Mouse (Mus musculus): ENCODE measurements at regions not wholly inside any gene's neighbourhood (a gene's known extent, or its start where the extent isn't known, plus 50 kb on each side); places are given as distances from the start of the nearest gene placed in this dataset.

DNA sequence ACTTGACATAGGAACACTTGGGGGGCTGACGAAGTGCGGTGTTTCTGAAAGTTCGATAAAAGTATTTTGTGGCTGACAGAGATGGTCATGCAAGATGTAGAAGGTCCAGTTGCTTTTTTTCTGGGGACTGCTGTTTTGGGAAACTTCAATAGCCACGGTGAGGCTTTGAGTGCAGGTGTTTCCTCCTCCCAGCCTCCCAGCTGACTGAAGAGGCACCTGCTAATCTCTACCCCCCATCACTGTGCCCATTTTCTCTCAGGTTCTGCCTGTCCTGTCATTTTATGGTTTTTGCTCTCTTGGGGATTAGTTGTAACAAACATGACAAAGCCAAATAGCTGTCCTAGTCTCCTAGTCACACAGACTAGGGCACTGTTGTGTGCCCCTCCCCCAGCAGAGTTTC is 495.1 kb upstream of the Adgrl2 start:
- ATAC-seq (replicated peaks in 1 of 2; ENCODE audit: insufficient read depth in 1 of 2, low FRiP score in 2 of 2, low TSS enrichment in 1 of 2, low read depth in 1 of 2, poor library complexity in 2 of 2, severe bottlenecking in 2 of 2) = no peak

DNA sequence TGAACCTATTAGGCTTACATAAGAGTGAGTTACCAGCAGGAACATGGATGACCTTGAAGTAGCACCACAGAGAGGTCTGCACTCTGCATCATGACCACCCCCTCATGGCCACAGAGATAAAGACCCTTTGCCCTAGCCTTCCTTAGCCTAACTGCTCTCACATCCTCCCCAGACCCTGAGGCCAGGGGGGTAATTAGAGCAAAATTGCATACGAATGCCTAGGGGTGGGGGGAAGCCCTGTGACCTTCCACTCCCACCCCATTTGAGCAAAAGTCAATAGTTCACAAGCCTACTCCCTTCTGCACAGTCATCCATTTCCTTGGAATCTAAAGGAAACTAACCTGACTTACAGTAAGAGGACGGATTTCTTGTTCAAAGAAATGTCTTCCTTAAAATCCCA is 494.0 kb upstream of the Adgrl2 start:
- no peak for ATAC-seq (replicated peaks in 1 of 2; ENCODE audit: insufficient read depth in 1 of 2, low FRiP score in 2 of 2, low TSS enrichment in 1 of 2, low read depth in 1 of 2, poor library complexity in 2 of 2, severe bottlenecking in 2 of 2)

- no peak for ATAC-seq (replicated peaks in 1 of 2; ENCODE audit: insufficient read depth in 1 of 2, low FRiP score in 2 of 2, low TSS enrichment in 1 of 2, low read depth in 1 of 2, poor library complexity in 2 of 2, severe bottlenecking in 2 of 2)
These were observed 485.8 kb upstream of the Adgrl2 start for GRCm38 (mm10) chr3:149476151-149476550.

DNA sequence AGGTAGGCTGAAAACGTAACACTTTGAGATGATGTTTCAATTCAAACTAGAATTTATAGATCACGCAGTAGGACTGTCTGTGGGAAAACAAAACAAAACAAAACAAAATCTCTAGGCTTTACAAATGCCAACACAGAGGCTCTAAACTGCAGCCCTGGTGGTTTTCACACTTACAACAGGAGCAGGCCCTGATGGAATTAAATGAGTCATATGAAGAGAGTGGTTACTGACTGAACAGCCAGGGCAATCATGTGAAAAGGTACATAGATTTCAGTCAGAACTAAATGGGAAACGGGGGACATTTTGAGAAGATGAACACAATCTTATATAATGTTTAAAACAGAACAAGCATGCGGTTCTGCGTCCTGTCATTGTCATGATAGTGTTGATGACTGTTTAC is 476.6 kb upstream of the Adgrl2 start:
- ATAC-seq (replicated peaks in 1 of 2; ENCODE audit: insufficient read depth in 1 of 2, low FRiP score in 2 of 2, low TSS enrichment in 1 of 2, low read depth in 1 of 2, poor library complexity in 2 of 2, severe bottlenecking in 2 of 2) = no peak

- ATAC-seq (replicated peaks in 1 of 2; ENCODE audit: insufficient read depth in 1 of 2, low FRiP score in 2 of 2, low TSS enrichment in 1 of 2, low read depth in 1 of 2, poor library complexity in 2 of 2, severe bottlenecking in 2 of 2) = peak in 1 of 2 experiments; percentile 67; a peak in 1 of 4 replicates
These were observed 474.2 kb upstream of the Adgrl2 start for GRCm38 (mm10) chr3:149464603-149465002.

GRCm38 (mm10) chr3:149462121-149462541 is 471.8 kb upstream of the Adgrl2 start:
- ATAC-seq (replicated peaks in 1 of 2; ENCODE audit: insufficient read depth in 1 of 2, low FRiP score in 2 of 2, low TSS enrichment in 1 of 2, low read depth in 1 of 2, poor library complexity in 2 of 2, severe bottlenecking in 2 of 2) = no peak

GRCm38 (mm10) chr3:149461613-149462012 is 471.3 kb upstream of the Adgrl2 start:
- ATAC-seq (replicated peaks in 1 of 2; ENCODE audit: insufficient read depth in 1 of 2, low FRiP score in 2 of 2, low TSS enrichment in 1 of 2, low read depth in 1 of 2, poor library complexity in 2 of 2, severe bottlenecking in 2 of 2) = peak; percentile 61 to 91; a peak in 3 of 4 replicates

GRCm38 (mm10) chr3:149449376-149449775 is 459.0 kb upstream of the Adgrl2 start:
- ATAC-seq (replicated peaks in 1 of 2; ENCODE audit: insufficient read depth in 1 of 2, low FRiP score in 2 of 2, low TSS enrichment in 1 of 2, low read depth in 1 of 2, poor library complexity in 2 of 2, severe bottlenecking in 2 of 2) = no peak

DNA sequence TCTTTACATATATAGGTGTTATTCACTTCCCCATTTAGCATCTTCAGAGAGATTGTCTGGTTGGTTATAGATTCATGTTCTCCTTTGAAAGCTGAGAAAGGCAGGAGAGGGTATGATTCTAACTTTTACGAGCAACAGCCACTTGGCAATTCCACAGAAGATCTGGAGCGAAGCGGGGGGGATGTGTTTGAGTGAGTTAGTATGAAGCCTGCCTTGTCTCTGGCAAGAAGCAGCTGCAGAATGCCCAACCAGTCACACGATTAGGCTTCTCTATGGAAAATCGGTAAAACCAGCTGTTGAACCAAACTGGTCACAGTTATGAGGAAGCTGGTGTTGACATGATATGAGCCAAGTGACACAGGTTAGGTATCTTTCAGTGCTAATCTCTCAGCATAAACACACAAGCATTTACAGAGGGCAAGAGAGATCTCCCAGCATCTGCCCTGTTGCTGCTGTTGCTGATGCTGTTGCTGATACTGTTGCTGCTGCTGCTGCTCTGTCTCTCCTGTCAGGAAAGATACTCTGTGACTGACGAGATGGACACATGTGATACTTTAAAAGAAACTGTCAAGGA is 455.7 kb upstream of the Adgrl2 start:
- no peak; a peak in 1 of 4 replicates for ATAC-seq (replicated peaks in 1 of 2; ENCODE audit: insufficient read depth in 1 of 2, low FRiP score in 2 of 2, low TSS enrichment in 1 of 2, low read depth in 1 of 2, poor library complexity in 2 of 2, severe bottlenecking in 2 of 2)

GRCm38 (mm10) chr3:149444854-149445577 is 454.7 kb upstream of the Adgrl2 start:
- ATAC-seq (replicated peaks in 1 of 2; ENCODE audit: insufficient read depth in 1 of 2, low FRiP score in 2 of 2, low TSS enrichment in 1 of 2, low read depth in 1 of 2, poor library complexity in 2 of 2, severe bottlenecking in 2 of 2) = peak; percentile 54 to 73; a peak in 2 of 4 replicates

DNA sequence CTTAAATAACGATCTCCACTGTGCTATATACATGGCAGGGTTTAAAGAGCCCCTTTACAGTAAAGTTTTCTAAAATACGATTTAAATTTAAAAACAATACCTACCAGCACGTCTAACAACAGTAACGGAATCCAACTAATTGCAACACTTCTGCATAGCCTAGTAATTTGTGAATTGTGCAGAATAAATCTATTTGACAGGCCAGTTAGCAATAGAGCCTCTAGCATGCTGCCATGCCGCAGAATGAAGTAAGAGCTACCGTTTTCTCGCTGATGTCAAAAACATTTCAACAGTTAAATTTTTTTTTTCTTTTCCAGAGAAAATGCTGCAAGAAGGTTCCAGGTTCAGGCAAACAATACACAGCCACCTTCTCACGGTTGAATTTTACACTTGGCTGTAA is 454.0 kb upstream of the Adgrl2 start:
- ATAC-seq (replicated peaks in 1 of 2; ENCODE audit: insufficient read depth in 1 of 2, low FRiP score in 2 of 2, low TSS enrichment in 1 of 2, low read depth in 1 of 2, poor library complexity in 2 of 2, severe bottlenecking in 2 of 2) = no peak

- ATAC-seq (replicated peaks in 1 of 2; ENCODE audit: insufficient read depth in 1 of 2, low FRiP score in 2 of 2, low TSS enrichment in 1 of 2, low read depth in 1 of 2, poor library complexity in 2 of 2, severe bottlenecking in 2 of 2) = no peak
These were observed 450.9 kb upstream of the Adgrl2 start for GRCm38 (mm10) chr3:149441227-149441626.

GRCm38 (mm10) chr3:149437763-149438162 is 447.4 kb upstream of the Adgrl2 start:
- ATAC-seq (replicated peaks in 1 of 2; ENCODE audit: insufficient read depth in 1 of 2, low FRiP score in 2 of 2, low TSS enrichment in 1 of 2, low read depth in 1 of 2, poor library complexity in 2 of 2, severe bottlenecking in 2 of 2) = no peak

GRCm38 (mm10) chr3:149436944-149437343 is 446.6 kb upstream of the Adgrl2 start:
- ATAC-seq (replicated peaks in 1 of 2; ENCODE audit: insufficient read depth in 1 of 2, low FRiP score in 2 of 2, low TSS enrichment in 1 of 2, low read depth in 1 of 2, poor library complexity in 2 of 2, severe bottlenecking in 2 of 2) = no peak

GRCm38 (mm10) chr3:149436420-149436819 is 446.1 kb upstream of the Adgrl2 start:
- peak; percentile 93 to 95 for ATAC-seq (replicated peaks in 1 of 2; ENCODE audit: insufficient read depth in 1 of 2, low FRiP score in 2 of 2, low TSS enrichment in 1 of 2, low read depth in 1 of 2, poor library complexity in 2 of 2, severe bottlenecking in 2 of 2)

DNA sequence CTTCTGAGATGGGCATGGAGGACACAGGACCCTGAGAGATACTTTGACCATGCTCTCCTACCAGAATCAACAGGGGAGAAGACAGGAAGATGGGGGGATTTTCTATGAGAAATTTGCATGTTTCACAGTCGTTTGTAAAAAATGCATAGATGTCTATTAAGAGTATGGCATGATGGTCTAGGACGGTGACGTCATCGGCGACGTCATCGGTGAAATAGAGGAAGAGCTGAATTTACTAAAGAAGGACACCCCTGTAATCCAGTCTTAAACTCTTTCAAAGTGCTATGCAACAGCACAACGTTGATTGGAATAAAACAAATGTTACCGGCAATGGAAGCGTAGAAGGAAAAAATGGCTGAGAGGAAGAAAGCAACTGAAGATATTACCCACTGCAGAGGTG is 441.4 kb upstream of the Adgrl2 start:
- no peak for ATAC-seq (replicated peaks in 1 of 2; ENCODE audit: insufficient read depth in 1 of 2, low FRiP score in 2 of 2, low TSS enrichment in 1 of 2, low read depth in 1 of 2, poor library complexity in 2 of 2, severe bottlenecking in 2 of 2)

- peak; percentile 71 to 88 for ATAC-seq (replicated peaks in 1 of 2; ENCODE audit: insufficient read depth in 1 of 2, low FRiP score in 2 of 2, low TSS enrichment in 1 of 2, low read depth in 1 of 2, poor library complexity in 2 of 2, severe bottlenecking in 2 of 2)
These were observed 435.8 kb upstream of the Adgrl2 start for GRCm38 (mm10) chr3:149426023-149426759.

- ATAC-seq (replicated peaks in 1 of 2; ENCODE audit: insufficient read depth in 1 of 2, low FRiP score in 2 of 2, low TSS enrichment in 1 of 2, low read depth in 1 of 2, poor library complexity in 2 of 2, severe bottlenecking in 2 of 2) = no peak
These were observed 434.0 kb upstream of the Adgrl2 start for GRCm38 (mm10) chr3:149424306-149424705.

Measured in hematopoietic stem cell, adult 5-6 weeks (primary cell).